Comparison of ENCODE assay signal across 7 mouse cellular contexts in genomic region chr7:44553196-44553764, GRCm38 (mm10). TPM values are rescaled to one million over a fixed set of nuclear protein-coding genes. Genes with fewer than 3 reads are reported as not detected.
A peak's percentile ranks its signal among the peaks of the same experiment; 100 is the strongest.
DNase-seq lines count a peak whose midpoint lies in the region; ATAC-seq lines count a peak whose summit lies in the region.

No protein-coding gene starts in this region.

- H3K27me3 ChIP-seq in limb, embryonic 12.5 days, result no peaks in the 10 kb centered on the region
- H3K27me3 ChIP-seq in midbrain, embryonic 13.5 days, result 0 out of 2 replicates have a peak, but pooled peaks cover 8% of the 10 kb centered on the region

- H3K27ac ChIP-seq in limb, embryonic 12.5 days, result peak overlapping the region; percentile 97
- peak overlapping the region; percentile 89 for H3K27ac ChIP-seq in midbrain, embryonic 13.5 days

- WGBS in limb, embryonic 12.5 days, result 1% methylated on average over 31 of the region's 32 CpGs
- WGBS in midbrain, embryonic 13.5 days, result 1% methylated on average over 32 of the region's 32 CpGs

- peak overlapping the region; percentile 65 for H3K9ac ChIP-seq in limb, embryonic 12.5 days (replicated peaks)
- H3K9ac ChIP-seq in midbrain, embryonic 13.5 days (replicated peaks), result peak overlapping the region; percentile 66

- H3K9me3 ChIP-seq in limb, embryonic 12.5 days, result no peaks in the 10 kb centered on the region
- no peaks in the 10 kb centered on the region for H3K9me3 ChIP-seq in midbrain, embryonic 13.5 days

- H3K36me3 ChIP-seq in limb, embryonic 12.5 days, result peaks cover 32% of the 10 kb centered on the region
- peaks cover 31% of the 10 kb centered on the region for H3K36me3 ChIP-seq in midbrain, embryonic 13.5 days

- H3K4me2 ChIP-seq in limb, embryonic 12.5 days, result peak overlapping the region; percentile 63
- H3K4me2 ChIP-seq in midbrain, embryonic 13.5 days (replicated peaks), result peak overlapping the region; percentile 85

- DNase-seq in R1 (ENCODE audit: low read depth, low spot score), result peak; percentile 99
- DNase-seq in cerebellum, adult 8-10 months, result peak; percentile 62
- DNase-seq in gastrocnemius, adult 18-20 months (ENCODE audit: low spot score), result peak; percentile 79
- peak; percentile 91 for DNase-seq in induced T-regulatory cell, adult 2 months (ENCODE audit: low read depth)
- peak; percentile 76 to 85 for DNase-seq in spleen, adult 18-20 months

- 0 out of 2 replicates have a peak, but pooled peaks cover 10% of the 10 kb centered on the region for H3K4me1 ChIP-seq in limb, embryonic 12.5 days (replicated peaks)
- H3K4me1 ChIP-seq in midbrain, embryonic 13.5 days (replicated peaks), result peaks cover 15% of the 10 kb centered on the region

- H3K4me3 ChIP-seq in limb, embryonic 12.5 days (replicated peaks), result peak overlapping the region; percentile 84
- H3K4me3 ChIP-seq in midbrain, embryonic 13.5 days (replicated peaks), result peak overlapping the region; percentile 84

- peak; percentile 61 for ATAC-seq in limb, embryonic 12.5 days (ENCODE audit: insufficient number of reproducible peaks, insufficient read depth, low FRiP score, low TSS enrichment, low read depth)
- ATAC-seq in midbrain, embryonic 13.5 days, result peak; percentile 57

RNA-seq across cellular contexts. Expression of gene Nr1h2, which starts 0.5 kb away (rescaled TPM):
- 10 to 100 TPM; 42.7 to 45.2 TPM for total RNA-seq in gastrocnemius, adult 18-20 months (2021)
- 70.7 and 72.0 TPM in 2 replicates for polyA plus RNA-seq in limb, embryonic 12.5 days (2016; fragmentation: Nextera tagmentation; extraction: Ambion mirVana)
- 71.3 and 74.9 TPM in 2 replicates for polyA plus RNA-seq in midbrain, embryonic 13.5 days (2015; fragmentation: Nextera tagmentation; extraction: Ambion mirVana)

RNA-seq across cellular contexts. Expression of gene Pold1, which starts 4.6 kb away (rescaled TPM):
- 1 to 10 TPM; 4.6 to 4.8 TPM for total RNA-seq in gastrocnemius, adult 18-20 months (2021)
- 132 and 140 TPM in 2 replicates for polyA plus RNA-seq in limb, embryonic 12.5 days (2016; fragmentation: Nextera tagmentation; extraction: Ambion mirVana)
- polyA plus RNA-seq in midbrain, embryonic 13.5 days (2015; fragmentation: Nextera tagmentation; extraction: Ambion mirVana), result 38.7 and 40.1 TPM in 2 replicates

RNA-seq across cellular contexts. Expression of gene Napsa, which starts 18.9 kb away (rescaled TPM):
- total RNA-seq in gastrocnemius, adult 18-20 months (2021), result under 1 TPM; 0.47 to 0.91 TPM
- polyA plus RNA-seq in limb, embryonic 12.5 days (2016; fragmentation: Nextera tagmentation; extraction: Ambion mirVana), result 0.83 and 1.4 TPM in 2 replicates
- 0.64 and 1.3 TPM in 2 replicates for polyA plus RNA-seq in midbrain, embryonic 13.5 days (2015; fragmentation: Nextera tagmentation; extraction: Ambion mirVana)

RNA-seq across cellular contexts. Expression of gene Spib, which starts 21.4 kb away (rescaled TPM):
- under 1 TPM in 1 of 2 experiments, not detected in 1; 0.14 TPM for total RNA-seq in gastrocnemius, adult 18-20 months (2021)
- 0.22 and 0.34 TPM in 2 replicates for polyA plus RNA-seq in limb, embryonic 12.5 days (2016; fragmentation: Nextera tagmentation; extraction: Ambion mirVana)
- not detected in 2 replicates for polyA plus RNA-seq in midbrain, embryonic 13.5 days (2015; fragmentation: Nextera tagmentation; extraction: Ambion mirVana)

RNA-seq across cellular contexts. Expression of gene Mybpc2, which starts 28.8 kb away (rescaled TPM):
- total RNA-seq in gastrocnemius, adult 18-20 months (2021), result 1,000 to 10,000 TPM; 4,330 to 4,768 TPM
- polyA plus RNA-seq in limb, embryonic 12.5 days (2016; fragmentation: Nextera tagmentation; extraction: Ambion mirVana), result 0.09 and 0.13 TPM in 2 replicates
- 0.16 and 0.23 TPM in 2 replicates for polyA plus RNA-seq in midbrain, embryonic 13.5 days (2015; fragmentation: Nextera tagmentation; extraction: Ambion mirVana)

Comparison
In these comparisons a context has a peak if more than half of its experiments do, and no peak if none do; other contexts are left out.
1. Peak in every context shown above with its lines: DNase-seq, ATAC-seq, H3K4me3 ChIP-seq and H3K27ac ChIP-seq.